ENCODE assay signal across 25 mouse cellular contexts in the genomic region with DNA sequence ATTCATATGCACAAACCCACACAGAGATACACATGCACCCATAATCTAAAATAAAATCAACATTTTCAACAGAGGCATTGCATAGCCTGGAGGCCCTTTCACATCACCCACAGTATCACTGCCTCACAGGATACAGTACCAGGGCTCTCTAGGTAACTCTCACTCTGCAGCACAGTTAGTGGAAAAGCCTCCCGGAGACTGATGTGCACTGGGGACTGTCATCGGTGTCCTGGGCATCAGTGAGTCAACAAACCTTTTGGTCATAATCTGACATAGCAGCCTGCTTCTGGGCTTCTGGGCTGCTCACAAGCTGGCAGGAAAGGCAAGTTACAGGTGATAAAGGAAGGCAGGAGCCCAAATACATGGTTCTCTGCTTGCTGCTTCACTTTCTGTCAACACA.
"Had no signal": no experiment of that assay in that cellular context is flagged by ENCODE, and none has a peak within 500 bp of the region (broad histone marks: within the 10 kb centered on the region; RNA-seq: fewer than 3 reads in every experiment).

No protein-coding gene starts in this region.

- H3K27ac ChIP-seq: embryonic facial prominence, embryonic 10.5 days; embryonic facial prominence, embryonic 12.5 days; embryonic facial prominence, embryonic 13.5 days; embryonic facial prominence, embryonic 15.5 days; forebrain, embryonic 10.5 days; forebrain, embryonic 12.5 days; forebrain, embryonic 13.5 days; forebrain, embryonic 15.5 days; gastrocnemius, adult 2 months; heart, adult 2 months had no signal

- H3K9me3 ChIP-seq: embryonic facial prominence, embryonic 12.5 days; embryonic facial prominence, embryonic 13.5 days; embryonic facial prominence, embryonic 15.5 days; forebrain, embryonic 10.5 days; forebrain, embryonic 12.5 days; forebrain, embryonic 13.5 days; forebrain, embryonic 15.5 days had no signal

- H3K36me3 ChIP-seq: forebrain, embryonic 15.5 days had no signal

- DNase-seq: cerebellum, adult 2 months; cerebellum, adult 8-10 months; cerebellum, adult 9-10 months; cerebellum, adult 9-11 months; cerebellum, postnatal 10 days; cerebellum, postnatal 14 days; cerebellum, postnatal 25 days; cerebellum, postnatal 36 days; embryo, embryonic 11 days; forebrain, postnatal 0 days; gastrocnemius, adult 2 months; gastrocnemius, postnatal 10 days; gastrocnemius, postnatal 14 days; gastrocnemius, postnatal 25 days; gastrocnemius, postnatal 36 days; heart, adult 2 months had no signal

- H3K4me3 ChIP-seq: embryonic facial prominence, embryonic 10.5 days; embryonic facial prominence, embryonic 12.5 days; embryonic facial prominence, embryonic 13.5 days; embryonic facial prominence, embryonic 15.5 days; erythroblast, embryonic 14.5 days; forebrain, embryonic 10.5 days; forebrain, embryonic 12.5 days; forebrain, embryonic 13.5 days; forebrain, embryonic 15.5 days; gastrocnemius, adult 2 months; heart, adult 2 months had no signal

- H3K27me3 ChIP-seq: embryonic facial prominence, embryonic 12.5 days; embryonic facial prominence, embryonic 13.5 days; embryonic facial prominence, embryonic 15.5 days; forebrain, embryonic 12.5 days; forebrain, embryonic 13.5 days; forebrain, embryonic 15.5 days had no signal
